Mouse (Mus musculus) kidney, adult 2 months (tissue): ENCODE data around the gene Mrln.

ENCODE experiments used
- CTCF ChIP-seq: fragments of 200-500 bp; conservative IDR thresholded peaks from 2 replicates; pipeline ENCODE4 v1.5.1; 2011; ENCODE audit warnings: low read depth, mild to moderate bottlenecking, control low read depth, low read length, moderate library complexity, mixed read lengths; ENCODE audit not compliant: insufficient read depth, insufficient read length
- POLR2A ChIP-seq: fragments of 200-500 bp; IDR thresholded peaks from one replicate; pipeline ENCODE4 v1.6.1; 2011; ENCODE audit warnings: low read depth, low read length, control low read depth

GRCm38 (mm10) chr10:70230352-70230751, 25.9 kb downstream of the Mrln start:
- TF ChIP-seq CTCF (no peak), POLR2A (no peak)
